Mouse (Mus musculus): Measurements from ENCODE around the gene Vps11. TPM values are rescaled to one million over a fixed set of nuclear protein-coding genes. Genes with fewer than 3 reads are reported as not detected.

Vps11 gene
- polyA plus RNA-seq (2012), result 14.2 and 16.1 TPM in 2 replicates

DNA sequence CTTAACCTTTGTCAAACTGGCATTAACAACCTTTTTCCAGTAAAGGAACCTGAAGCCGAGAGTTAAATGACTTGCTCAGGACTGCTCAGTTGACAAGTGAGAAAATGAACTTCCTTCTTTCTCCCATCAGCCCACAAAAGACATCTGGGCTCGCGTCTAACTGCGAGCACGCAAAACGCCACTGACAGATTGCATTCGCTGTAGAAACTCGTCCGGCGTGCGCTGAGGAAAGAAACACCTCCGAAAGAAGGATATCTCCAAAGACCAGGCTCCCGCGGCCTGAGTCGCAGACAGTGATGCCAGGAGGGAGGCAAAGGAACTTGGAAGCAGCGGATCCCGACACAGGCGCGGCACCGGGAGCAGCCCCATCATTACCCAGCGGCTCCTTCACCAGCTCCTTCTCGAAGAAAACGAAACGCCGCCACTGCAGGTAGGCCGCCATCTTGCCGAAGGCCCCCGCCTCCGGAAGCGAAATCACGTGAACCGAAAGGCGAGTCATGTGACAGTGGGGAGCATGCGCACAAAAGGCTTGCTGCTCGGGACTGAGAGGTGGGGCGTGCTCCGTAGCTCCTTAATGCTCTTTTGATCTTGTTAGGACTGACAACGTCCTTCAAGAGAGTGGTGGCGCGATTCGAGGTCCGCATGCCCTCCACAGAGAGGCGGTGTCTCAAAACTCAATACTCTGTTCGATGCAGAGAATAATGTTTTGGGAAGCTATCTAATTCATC lies at the start of gene Vps11:
Vps11 (minus strand) TSS at position 481 of the 728 bp plus-strand sequence.

GRCm38 (mm10) chr9:44406906-44407751 lies 45.7 kb upstream of the Vps11 start, which contains the start of the genes Rps25 and Trappc4:
TSS of gene Rps25 (plus strand) at chr9:44407139.
TSS of gene Trappc4 (minus strand) at chr9:44407600.

GRCm38 (mm10) chr9:44396684-44397411 lies 35.4 kb upstream of the Vps11 start, which contains the start of gene Slc37a4:
TSS of gene Slc37a4 (plus strand) at chr9:44396852.

DNA sequence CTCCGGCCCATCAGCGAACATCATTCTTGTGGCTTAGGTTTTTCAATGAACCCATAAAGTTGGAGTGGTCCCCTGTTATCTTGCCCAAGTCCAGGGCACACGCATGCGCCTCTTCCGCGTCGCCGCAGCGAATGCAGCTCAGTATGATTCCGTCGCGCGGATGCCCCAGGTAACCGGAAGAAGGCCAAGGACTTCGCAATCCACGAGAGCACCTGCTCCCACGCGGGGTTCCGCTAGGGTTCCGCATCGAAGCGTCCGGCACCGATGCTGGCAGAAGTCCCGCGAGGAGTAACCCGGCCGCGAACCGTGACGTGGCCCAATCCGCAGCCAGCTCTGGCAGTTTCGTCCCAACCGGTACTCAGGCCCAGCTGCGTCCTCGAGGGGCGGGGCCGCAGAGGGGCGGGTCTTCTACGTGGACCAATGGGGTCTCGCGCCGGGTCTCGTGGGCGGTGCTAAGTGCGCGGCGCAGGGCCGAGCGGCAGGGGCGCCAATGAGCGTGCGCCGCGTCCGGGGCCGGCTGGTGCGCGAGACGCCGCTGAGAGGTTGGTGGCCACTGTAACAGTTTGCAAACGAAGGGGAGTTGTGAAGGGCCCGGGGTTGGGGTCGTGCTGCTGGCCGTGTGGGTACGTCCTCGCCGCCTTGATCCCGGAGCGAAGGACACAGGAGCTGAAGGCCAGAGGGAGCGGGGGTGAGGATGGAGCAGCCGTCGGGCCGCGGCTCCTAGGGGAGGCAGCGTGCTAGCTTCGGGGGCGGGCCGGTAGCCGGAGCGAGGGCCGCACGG lies 17.8 kb upstream of the Vps11 start, which contains the start of gene Hyou1:
Hyou1 (plus strand) TSS at position 437 of the 781 bp plus-strand sequence.

DNA sequence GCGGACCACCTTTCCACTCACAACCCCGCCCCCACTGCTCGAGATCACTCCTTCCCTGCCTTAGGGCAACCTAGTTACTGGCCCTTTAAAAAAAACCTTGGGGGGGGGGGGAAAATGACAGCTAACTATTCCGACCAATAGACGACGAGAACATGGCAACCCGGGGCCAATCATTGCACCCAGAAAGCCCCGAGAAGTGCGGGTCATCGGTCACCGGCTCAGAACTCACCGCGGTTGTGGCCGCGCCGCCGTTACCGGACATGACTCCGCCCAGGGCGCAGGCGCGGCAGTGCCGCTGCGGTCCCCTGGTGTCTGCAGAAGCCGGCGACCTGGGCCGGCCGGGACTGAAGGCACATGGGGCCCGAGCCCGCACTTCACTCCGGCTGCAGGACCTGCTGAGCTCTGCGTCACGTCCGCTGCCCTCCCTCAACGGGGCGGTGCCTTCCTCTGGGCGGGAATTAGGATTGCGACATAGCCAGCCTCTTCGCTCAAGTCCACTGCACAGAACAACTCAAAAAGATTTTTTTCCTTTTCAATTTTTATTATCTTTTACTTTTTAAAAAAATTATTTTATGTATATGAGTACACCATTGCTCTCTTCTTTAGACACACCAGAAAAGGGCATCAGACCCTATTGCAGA lies 17.6 kb downstream of the Vps11 start, which contains the start of gene Hmbs:
Hmbs (minus strand) TSS at position 448 of the 641 bp plus-strand sequence.

GRCm38 (mm10) chr9:44334396-44335330 lies 26.8 kb downstream of the Vps11 start, which contains the start of gene H2afx:
TSS of gene H2afx (plus strand) at chr9:44334694.

GRCm38 (mm10) chr9:44325768-44326370 lies 35.6 kb downstream of the Vps11 start, which contains the start of gene Dpagt1:
TSS of gene Dpagt1 (plus strand) at chr9:44326019.

GRCm38 (mm10) chr9:44319887-44320798 lies 41.3 kb downstream of the Vps11 start, which contains the start of gene C2cd2l:
TSS of gene C2cd2l (minus strand) at chr9:44320285.

DNA sequence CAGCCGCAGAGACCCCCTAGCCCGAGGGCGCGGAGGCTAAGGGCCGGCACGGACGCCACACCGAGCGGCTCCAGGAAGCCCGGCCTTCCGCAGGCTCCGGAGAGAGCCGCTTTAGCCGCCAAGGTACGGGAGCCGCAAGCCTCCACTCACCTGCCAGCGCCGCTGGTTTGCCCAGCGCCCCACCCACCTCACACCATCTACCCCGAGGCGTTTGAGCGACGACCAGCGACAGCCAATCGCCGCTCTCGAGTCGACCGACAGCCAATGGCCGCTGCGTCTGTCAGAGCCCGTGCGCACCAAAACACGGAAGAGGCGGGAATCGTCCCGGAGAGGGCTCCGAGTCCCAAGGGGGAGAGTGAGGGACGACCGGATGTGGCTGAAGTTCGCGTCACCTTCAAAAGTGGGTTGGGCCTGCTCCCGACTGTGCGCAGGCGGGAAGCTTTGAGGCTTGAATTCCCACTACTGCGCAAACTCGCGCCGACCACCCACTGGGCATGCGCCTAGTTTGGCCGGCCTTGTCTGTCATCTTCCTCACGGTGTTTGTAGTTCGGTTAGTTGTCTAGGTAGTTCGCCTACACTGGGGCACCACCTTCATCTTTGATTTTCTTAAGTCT lies 55.9 kb downstream of the Vps11 start, which contains the start of gene Hinfp:
Hinfp (minus strand) TSS at position 206 of the 614 bp plus-strand sequence.

Other genes with a start within 250 kb of the Vps11 start
- gene Gm49380, start 248.2 kb downstream of the Vps11 start, polyA plus RNA-seq (2012), result not detected in 2 replicates
- gene Rnf26, start 248.2 kb downstream of the Vps11 start, polyA plus RNA-seq (2012), result 44.3 and 47.3 TPM in 2 replicates
- 0.49 and 0.73 TPM in 2 replicates for gene Mcam, start 227.2 kb downstream of the Vps11 start, polyA plus RNA-seq (2012)
- gene Cbl, start 127.6 kb downstream of the Vps11 start, polyA plus RNA-seq (2012), result 17.2 and 20.8 TPM in 2 replicates
- gene Ccdc153, start 121.0 kb downstream of the Vps11 start, polyA plus RNA-seq (2012), result not detected in 2 replicates
- 0.13 and 0.44 TPM in 2 replicates for gene Pdzd3, start 110.2 kb downstream of the Vps11 start, polyA plus RNA-seq (2012)
- 12.4 and 18.2 TPM in 2 replicates for gene Nlrx1, start 93.1 kb downstream of the Vps11 start, polyA plus RNA-seq (2012)
- gene Abcg4, start 73.1 kb downstream of the Vps11 start, polyA plus RNA-seq (2012), result 12.4 and 16.0 TPM in 2 replicates
- 5.1 and 7.4 TPM in 2 replicates for gene Hinfp, start 56.0 kb downstream of the Vps11 start, polyA plus RNA-seq (2012)
- gene C2cd2l, start 41.4 kb downstream of the Vps11 start, polyA plus RNA-seq (2012), result 64.6 and 72.7 TPM in 2 replicates
- gene Dpagt1, start 35.7 kb downstream of the Vps11 start, polyA plus RNA-seq (2012), result 10.2 and 12.1 TPM in 2 replicates
- 701 and 895 TPM in 2 replicates for gene H2afx, start 27.0 kb downstream of the Vps11 start, polyA plus RNA-seq (2012)
- gene Hmbs, start 17.4 kb downstream of the Vps11 start, polyA plus RNA-seq (2012), result 70.8 and 79.3 TPM in 2 replicates
- gene Hyou1, start 17.8 kb upstream of the Vps11 start, polyA plus RNA-seq (2012), result 72.8 and 74.0 TPM in 2 replicates
- 19.2 and 19.6 TPM in 2 replicates for gene Slc37a4, start 35.2 kb upstream of the Vps11 start, polyA plus RNA-seq (2012)
- gene Rps25, start 45.5 kb upstream of the Vps11 start, polyA plus RNA-seq (2012), result 281 and 286 TPM in 2 replicates
- 10.1 and 11.5 TPM in 2 replicates for gene Trappc4, start 45.9 kb upstream of the Vps11 start, polyA plus RNA-seq (2012)
- gene Ccdc84, start 56.9 kb upstream of the Vps11 start, polyA plus RNA-seq (2012), result 17.1 and 21.6 TPM in 2 replicates
- gene Foxr1, start 79.5 kb upstream of the Vps11 start, polyA plus RNA-seq (2012), result not detected in 2 replicates
- gene Upk2, start 93.3 kb upstream of the Vps11 start, polyA plus RNA-seq (2012), result not detected in 2 replicates
- 59.4 and 73.6 TPM in 2 replicates for gene Bcl9l, start 121.2 kb upstream of the Vps11 start, polyA plus RNA-seq (2012)
- gene Cxcr5, start 200.2 kb upstream of the Vps11 start, polyA plus RNA-seq (2012), result 0.22 and 0.23 TPM in 2 replicates
- 28.0 and 36.9 TPM in 2 replicates for gene Ddx6, start 243.2 kb upstream of the Vps11 start, polyA plus RNA-seq (2012)

All from megakaryocyte-erythroid progenitor cell, adult 5 weeks (primary cell).